Comparison of ENCODE assay signal across 27 mouse cellular contexts in genomic region chr6:127740711-127741110, GRCm38 (mm10). TPM values are rescaled to one million over a fixed set of nuclear protein-coding genes. Genes with fewer than 3 reads are reported as not detected.
DNase-seq lines count a peak whose midpoint lies in the region; ATAC-seq lines count a peak whose summit lies in the region.
"Had no signal": no experiment of that assay in that cellular context is flagged by ENCODE, and none has a peak within 500 bp of the region (broad histone marks: within the 10 kb centered on the region; RNA-seq: fewer than 3 reads in every experiment).

No protein-coding gene starts in this region.

- peaks cover 3% of the 10 kb centered on the region; the same call in 1 of the 2 replicates for H3K4me1 ChIP-seq in forebrain, embryonic 16.5 days (replicated peaks; ENCODE audit: control insufficient read depth, insufficient read depth, low read length)
- H3K4me1 ChIP-seq in forebrain, embryonic 11.5 days (replicated peaks; ENCODE audit: control insufficient read depth, insufficient read depth, low read length): no peaks in the 10 kb centered on the region
- H3K4me1 ChIP-seq in midbrain, embryonic 13.5 days (replicated peaks): peaks cover 39% of the 10 kb centered on the region
- H3K4me1 ChIP-seq in midbrain, embryonic 16.5 days (ENCODE audit: control insufficient read depth, insufficient read depth, low read length): peaks cover 18% of the 10 kb centered on the region
- peaks cover 31% of the 10 kb centered on the region for H3K4me1 ChIP-seq in hindbrain, embryonic 14.5 days (replicated peaks; ENCODE audit: control insufficient read depth, insufficient read depth, low read length)
- H3K4me1 ChIP-seq: liver, embryonic 15.5 days had no signal

- no peaks in the 10 kb centered on the region for H3K27me3 ChIP-seq in forebrain, embryonic 16.5 days (replicated peaks; ENCODE audit: control insufficient read depth, insufficient read depth, low read length)
- no peaks in the 10 kb centered on the region for H3K27me3 ChIP-seq in forebrain, embryonic 11.5 days (ENCODE audit: control insufficient read depth, insufficient read depth, low read length)
- no peaks in the 10 kb centered on the region for H3K27me3 ChIP-seq in midbrain, embryonic 13.5 days
- no peaks in the 10 kb centered on the region for H3K27me3 ChIP-seq in midbrain, embryonic 16.5 days (ENCODE audit: control insufficient read depth, insufficient read depth, low read depth, low read length)
- no peaks in the 10 kb centered on the region for H3K27me3 ChIP-seq in hindbrain, embryonic 14.5 days (ENCODE audit: control insufficient read depth, insufficient read depth, low read length)
- H3K27me3 ChIP-seq: limb, embryonic 12.5 days; liver, embryonic 15.5 days had no signal

- peak; percentile 44 to 66 for DNase-seq in cerebellum, postnatal 10 days
- no peak for DNase-seq in cerebellum, adult 11-12 months
- DNase-seq in forebrain, embryonic 11.5 days (ENCODE audit: low spot score): no peak
- DNase-seq in hindbrain, embryonic 14.5 days (ENCODE audit: low spot score): peak; percentile 46
- DNase-seq: adrenal gland, postnatal 10 days; cerebellum, adult 18-20 months; gastrocnemius, adult 2 months; gastrocnemius, postnatal 36 days; heart, adult 18-20 months; heart, postnatal 36 days; kidney, adult 9 months; kidney, postnatal 14 days; layer of hippocampus, adult 9-11 months; lung, embryonic 14.5 days; lung, postnatal 14 days; thymus, postnatal 4 days had no signal

- H3K36me3 ChIP-seq in forebrain, embryonic 16.5 days (ENCODE audit: control insufficient read depth, insufficient read depth): no peaks in the 10 kb centered on the region
- H3K36me3 ChIP-seq in forebrain, embryonic 11.5 days (ENCODE audit: control insufficient read depth, insufficient read depth, low read length): no peaks in the 10 kb centered on the region
- H3K36me3 ChIP-seq in midbrain, embryonic 13.5 days: no peaks in the 10 kb centered on the region
- H3K36me3 ChIP-seq in midbrain, embryonic 16.5 days (ENCODE audit: control insufficient read depth, insufficient read depth, low read length): no peaks in the 10 kb centered on the region
- no peaks in the 10 kb centered on the region for H3K36me3 ChIP-seq in hindbrain, embryonic 14.5 days (replicated peaks; ENCODE audit: control insufficient read depth, insufficient read depth)
- H3K36me3 ChIP-seq: limb, embryonic 12.5 days; liver, embryonic 15.5 days had no signal

- H3K9ac ChIP-seq in forebrain, embryonic 16.5 days (replicated peaks; ENCODE audit: low read depth, low read length): no peak overlapping the region
- H3K9ac ChIP-seq in forebrain, embryonic 11.5 days (ENCODE audit: low read length): no peak overlapping the region
- H3K9ac ChIP-seq in midbrain, embryonic 13.5 days (replicated peaks): no peak overlapping the region
- H3K9ac ChIP-seq in midbrain, embryonic 16.5 days (ENCODE audit: low read depth, low read length): no peak overlapping the region
- 0 out of 2 replicates have a peak overlapping the region, but pooled peaks have one; percentile 12 for H3K9ac ChIP-seq in hindbrain, embryonic 14.5 days
- H3K9ac ChIP-seq: limb, embryonic 12.5 days; liver, embryonic 15.5 days; lung, embryonic 14.5 days had no signal

- ATAC-seq in forebrain, embryonic 16.5 days: 0 out of 2 replicates have a peak, but pooled peaks have one; percentile 19
- no peak for ATAC-seq in forebrain, embryonic 11.5 days (replicated peaks; ENCODE audit: low FRiP score)
- ATAC-seq in midbrain, embryonic 13.5 days: peak; percentile 49; the same call in 1 of the 2 replicates
- ATAC-seq in midbrain, embryonic 16.5 days: no peak
- ATAC-seq in hindbrain, embryonic 14.5 days (ENCODE audit: low FRiP score): no peak
- ATAC-seq: intestine, postnatal 0 days; Patski had no signal

- H3K4me2 ChIP-seq in forebrain, embryonic 16.5 days (ENCODE audit: low read length): no peak overlapping the region
- H3K4me2 ChIP-seq in forebrain, embryonic 11.5 days (ENCODE audit: low read depth, low read length, severe bottlenecking): no peak overlapping the region
- H3K4me2 ChIP-seq in midbrain, embryonic 13.5 days (replicated peaks): no peak overlapping the region
- no peak overlapping the region for H3K4me2 ChIP-seq in midbrain, embryonic 16.5 days (ENCODE audit: low read length)
- H3K4me2 ChIP-seq in hindbrain, embryonic 14.5 days (replicated peaks): no peak overlapping the region
- H3K4me2 ChIP-seq: heart, embryonic 11.5 days; limb, embryonic 12.5 days; liver, embryonic 15.5 days; lung, embryonic 14.5 days had no signal

- no peaks in the 10 kb centered on the region for H3K9me3 ChIP-seq in forebrain, embryonic 16.5 days (ENCODE audit: control insufficient read depth, low read length)
- H3K9me3 ChIP-seq in forebrain, embryonic 11.5 days (ENCODE audit: control insufficient read depth, low read length): no peaks in the 10 kb centered on the region
- no peaks in the 10 kb centered on the region for H3K9me3 ChIP-seq in midbrain, embryonic 13.5 days
- H3K9me3 ChIP-seq in midbrain, embryonic 16.5 days (replicated peaks; ENCODE audit: control insufficient read depth, low read length, poor library complexity, severe bottlenecking): no peaks in the 10 kb centered on the region
- H3K9me3 ChIP-seq in hindbrain, embryonic 14.5 days (ENCODE audit: control insufficient read depth, low read length): no peaks in the 10 kb centered on the region
- H3K9me3 ChIP-seq: limb, embryonic 12.5 days; liver, embryonic 15.5 days had no signal

- H3K27ac ChIP-seq in forebrain, embryonic 16.5 days (ENCODE audit: low read length): no peak overlapping the region
- no peak overlapping the region for H3K27ac ChIP-seq in forebrain, embryonic 11.5 days (ENCODE audit: low read depth, low read length)
- H3K27ac ChIP-seq in midbrain, embryonic 13.5 days: peak overlapping the region; percentile 36; the same call in 1 of the 2 replicates
- no peak overlapping the region for H3K27ac ChIP-seq in midbrain, embryonic 16.5 days (ENCODE audit: low read length)
- H3K27ac ChIP-seq in hindbrain, embryonic 14.5 days: peak overlapping the region; percentile 9; the same call in 1 of the 2 replicates
- H3K27ac ChIP-seq: gastrocnemius, adult 2 months; limb, embryonic 12.5 days; liver, embryonic 15.5 days had no signal

- H3K4me3 ChIP-seq in forebrain, embryonic 16.5 days (replicated peaks; ENCODE audit: low read length): no peak overlapping the region
- no peak overlapping the region for H3K4me3 ChIP-seq in forebrain, embryonic 11.5 days (ENCODE audit: low read depth, low read length)
- H3K4me3 ChIP-seq in midbrain, embryonic 13.5 days (replicated peaks): no peak overlapping the region
- H3K4me3 ChIP-seq in midbrain, embryonic 16.5 days (ENCODE audit: low read depth, low read length): no peak overlapping the region
- H3K4me3 ChIP-seq in hindbrain, embryonic 14.5 days (replicated peaks; ENCODE audit: low read length): no peak overlapping the region
- H3K4me3 ChIP-seq: gastrocnemius, adult 2 months; limb, embryonic 12.5 days; liver, embryonic 15.5 days had no signal

- WGBS in forebrain, embryonic 16.5 days: 67% methylated on average over 9 of the region's 9 CpGs
- WGBS in forebrain, embryonic 11.5 days: 90% methylated on average over 9 of the region's 9 CpGs
- WGBS in midbrain, embryonic 13.5 days: 69% methylated on average over 9 of the region's 9 CpGs
- WGBS in midbrain, embryonic 16.5 days: 56% methylated on average over 9 of the region's 9 CpGs
- WGBS in hindbrain, embryonic 14.5 days: 39% methylated on average over 9 of the region's 9 CpGs

RNA-seq across cellular contexts. Expression of gene Prmt8, which starts 28.6 kb away (rescaled TPM):
- 28.4 and 31.4 TPM in 2 replicates for polyA plus RNA-seq in forebrain, embryonic 16.5 days (2015; fragmentation: Nextera tagmentation; extraction: Ambion mirVana)
- polyA plus RNA-seq in forebrain, embryonic 11.5 days (2014; fragmentation: Nextera tagmentation; extraction: Ambion mirVana): 11.1 and 11.8 TPM in 2 replicates
- polyA plus RNA-seq in midbrain, embryonic 13.5 days (2015; fragmentation: Nextera tagmentation; extraction: Ambion mirVana): 32.1 and 32.7 TPM in 2 replicates
- polyA plus RNA-seq in midbrain, embryonic 16.5 days (2015; fragmentation: Nextera tagmentation; extraction: Ambion mirVana): 26.1 and 26.6 TPM in 2 replicates
- polyA plus RNA-seq in hindbrain, embryonic 14.5 days (2014; fragmentation: Nextera tagmentation; extraction: Ambion mirVana): 35.0 and 37.4 TPM in 2 replicates
- polyA plus RNA-seq: heart, embryonic 16.5 days; liver, adult 2 months; liver, embryonic 15.5 days; lung, embryonic 14.5 days; Patski; thymus, postnatal 0 days had no signal

Comparison
In these comparisons a context has a peak if more than half of its experiments do, and no peak if none do; other contexts are left out.
1. DNase-seq: peak in cerebellum, postnatal 10 days (2 of 2) and hindbrain, embryonic 14.5 days (single experiment); none in cerebellum, adult 11-12 months (single experiment) and forebrain, embryonic 11.5 days (single experiment).
2. ATAC-seq: peak in forebrain, embryonic 16.5 days (single experiment) and midbrain, embryonic 13.5 days (single experiment); none in forebrain, embryonic 11.5 days (single experiment), midbrain, embryonic 16.5 days (single experiment) and hindbrain, embryonic 14.5 days (single experiment).
3. H3K27ac ChIP-seq: peak in midbrain, embryonic 13.5 days (single experiment) and hindbrain, embryonic 14.5 days (single experiment); none in forebrain, embryonic 16.5 days (single experiment), forebrain, embryonic 11.5 days (single experiment) and midbrain, embryonic 16.5 days (single experiment).